Mouse (Mus musculus) liver, embryonic 14.5 days (tissue): ENCODE measurements around the gene Iqcc. TPM values are rescaled to one million over a fixed set of nuclear protein-coding genes. Genes with fewer than 3 reads are reported as not detected.
A peak's percentile ranks its signal among the peaks of the same experiment; 100 is the strongest.

ENCODE experiments used
- ATAC-seq: fragments of 200-750 bp; cut with Nextera tagmentation; 2 replicates; pipeline ENCODE4 v1.8.0; 2017; ENCODE audit warnings: moderate number of reproducible peaks, mild to moderate bottlenecking, moderate library complexity; ENCODE audit not compliant: insufficient read depth
- DNase-seq, 3 experiments: peaks; one replicate each; pipeline ENCODE4 v3.0.0-alpha.2; 2012 to 2013; ENCODE audit warnings: low read depth in 3 of 3, low spot score in 3 of 3
- H3K27ac ChIP-seq: fragments of 300-500 bp; sonication (generic); 2 replicates; pipeline ENCODE4 v1.5.1; 2014; ENCODE audit warnings: moderate library complexity, mild to moderate bottlenecking, control low read depth, inconsistent platforms
- H3K27me3 ChIP-seq: fragments of 300-500 bp; sonication (generic); 2 replicates; pipeline ENCODE4 v1.6.1; 2014; ENCODE audit warnings: mild to moderate bottlenecking, low read length, moderate library complexity; ENCODE audit not compliant: control insufficient read depth, insufficient read depth
- H3K36me3 ChIP-seq: fragments of 300-500 bp; sonication (generic); replicated peaks from 2 replicates; pipeline ENCODE4 v1.6.1; 2014; ENCODE audit warnings: low read depth; ENCODE audit not compliant: control insufficient read depth, insufficient read depth
- H3K4me1 ChIP-seq, 2 experiments: fragments of 200-500 bp in 1 of 2; fragments of 300-500 bp in 1 of 2; sonication (generic) in 1 of 2; replicated peaks; 2 replicates each; pipeline ENCODE4 v1.6.1; 2012 to 2014; ENCODE audit warnings: antibody characterized with exemption in 1 of 2, inconsistent platforms in 1 of 2, low read length in 1 of 2; ENCODE audit not compliant: control insufficient read depth in 2 of 2, insufficient read depth in 2 of 2
- H3K4me2 ChIP-seq: fragments of 300-500 bp; sonication (generic); 2 replicates; pipeline ENCODE4 v1.6.1; 2014; ENCODE audit warnings: low read depth, mild to moderate bottlenecking, control low read depth, moderate library complexity
- H3K4me3 ChIP-seq, 2 experiments: fragments of 200-500 bp in 1 of 2; fragments of 300-500 bp in 1 of 2; sonication (generic) in 1 of 2; 2 replicates each; pipeline ENCODE4 v1.5.1; 2012 to 2014; ENCODE audit warnings: low read depth in 2 of 2, low read length in 2 of 2, mild to moderate bottlenecking in 2 of 2, control low read depth in 1 of 2, inconsistent platforms in 1 of 2, moderate library complexity in 1 of 2; ENCODE audit not compliant: insufficient read depth in 1 of 2
- H3K9ac ChIP-seq: fragments of 300-500 bp; sonication (generic); replicated peaks from 2 replicates; pipeline ENCODE4 v1.6.1; 2014; ENCODE audit warnings: mild to moderate bottlenecking, control low read depth, moderate library complexity
- H3K9me3 ChIP-seq: fragments of 300-500 bp; sonication (generic); 2 replicates; pipeline ENCODE4 v1.6.1; 2016; ENCODE audit warnings: low read length, mixed read lengths; ENCODE audit not compliant: control insufficient read depth
- CTCF ChIP-seq: IDR thresholded peaks from 2 replicates; pipeline ENCODE4 v1.5.1; 2016; ENCODE audit warnings: antibody characterized with exemption, low read depth, control low read depth
- EP300 ChIP-seq: IDR thresholded peaks from 2 replicates; pipeline ENCODE4 v1.6.1; 2016; ENCODE audit warnings: antibody characterized with exemption, low read depth
- WGBS: fragments of 180-500 bp; shearing (Covaris S2); extraction: QIAGEN DNeasy Blood & Tissue Kit; methylation state at CpG from one replicate; pipeline ENCODE4 v1.1.7; 2014; ENCODE audit not compliant: insufficient replicate concordance; 5-methylcytosine and 5-hydroxymethylcytosine counted together
- polyA plus RNA-seq, 2 experiments: library from polyadenylated mRNA; depleted of rRNA in 1 of 2; stranded (reverse) in 1 of 2; unstranded in 1 of 2; fragments of >200 nt; fragmentation: Nextera tagmentation in 1 of 2; extraction: Ambion mirVana in 1 of 2; gene quantifications; 2 replicates each; pipeline versions ENCODE4 v1.2.1 to v1.2.3; 2012 to 2014

Iqcc gene
- polyA plus RNA-seq, 2 experiments, result 7.0 to 8.8 TPM

- 84% methylated on average over 15 of the region's 15 CpGs for WGBS
- H3K27me3 ChIP-seq, result no peaks in the 10 kb centered on the region
- peaks cover 10 to 18% of the 10 kb centered on the region in 2 experiments for H3K4me1 ChIP-seq
- no peak for ATAC-seq
- H3K27ac ChIP-seq, result no peak overlapping the region
- H3K4me2 ChIP-seq, result peak overlapping the region; percentile 85
- no peaks in the 10 kb centered on the region for H3K9me3 ChIP-seq
- peak overlapping the region; percentile 74 for H3K9ac ChIP-seq
- DNase-seq, result no peak
- peak overlapping the region in 1 of 2 experiments; percentile 57; a peak in 3 of 4 replicates for H3K4me3 ChIP-seq
- TF ChIP-seq CTCF (no peak), EP300 (no peak)
- peaks cover 40% of the 10 kb centered on the region for H3K36me3 ChIP-seq
Observed at GRCm38 (mm10) chr4:129639221-129639620, 20.3 kb upstream of the Iqcc start.

DNA sequence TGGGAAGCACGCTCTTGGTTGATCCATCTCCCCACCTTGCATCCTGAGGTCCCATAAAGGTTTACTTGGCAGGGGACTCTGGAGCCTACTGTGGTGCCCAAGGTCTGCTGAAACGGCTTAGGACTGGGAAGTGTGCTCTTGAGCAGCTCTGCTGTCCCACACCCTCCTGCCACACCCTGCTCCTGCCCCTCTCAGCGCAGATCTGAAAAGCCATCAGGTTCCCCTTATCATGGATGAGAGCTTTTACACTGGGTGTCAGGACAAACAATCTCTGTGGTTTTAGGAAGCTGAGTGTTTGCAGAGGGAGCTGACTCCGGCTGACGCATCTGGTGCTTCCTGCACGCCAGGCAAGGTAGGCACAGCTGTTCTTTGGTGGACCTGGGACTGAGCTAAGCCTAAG lies 15.0 kb upstream of the Iqcc start:
- ATAC-seq, result peak; percentile 79
- H3K4me2 ChIP-seq, result peak overlapping the region; percentile 40

GRCm38 (mm10) chr4:129631867-129632266 lies 13.0 kb upstream of the Iqcc start:
- no peak overlapping the region for H3K9ac ChIP-seq
- H3K27me3 ChIP-seq, result no peaks in the 10 kb centered on the region
- H3K4me1 ChIP-seq, result peaks cover 7 to 14% of the 10 kb centered on the region in 2 experiments
- TF ChIP-seq EP300 (no peak), CTCF (no peak)
- ATAC-seq (no peak), DNase-seq (no peak)
- no peak overlapping the region for H3K4me2 ChIP-seq
- no peak overlapping the region for H3K4me3 ChIP-seq
- H3K36me3 ChIP-seq, result peaks cover 90% of the 10 kb centered on the region
- H3K27ac ChIP-seq, result no peak overlapping the region
- H3K9me3 ChIP-seq, result no peaks in the 10 kb centered on the region
- 85% methylated on average over 12 of the region's 12 CpGs for whole genome bisulfite sequencing

More for the DNA sequence above, 15.0 kb upstream of the Iqcc start:
- Histone ChIP-seq H3K27me3 (no peaks in the 10 kb centered on the region), H3K36me3 (peaks cover 88% of the 10 kb centered on the region), H3K4me3 (no peak overlapping the region), H3K27ac (no peak overlapping the region), H3K4me1 (peaks cover 7 to 14% of the 10 kb centered on the region in 2 experiments), H3K9me3 (no peaks in the 10 kb centered on the region), H3K9ac (peak overlapping the region; percentile 9; the same call in 1 of the 2 replicates)
- TF ChIP-seq EP300, result 0 out of 2 replicates have a peak, but pooled peaks have one; percentile 15
- TF ChIP-seq CTCF, result no peak
- no peak for DNase-seq
- WGBS, result 34% methylated on average over 6 of the region's 6 CpGs

GRCm38 (mm10) chr4:129630944-129631343 lies 12.0 kb upstream of the Iqcc start:
- Histone ChIP-seq H3K4me2 (no peak overlapping the region), H3K27ac (no peak overlapping the region), H3K27me3 (no peaks in the 10 kb centered on the region), H3K9me3 (no peaks in the 10 kb centered on the region), H3K4me3 (no peak overlapping the region), H3K9ac (no peak overlapping the region), H3K4me1 (peaks cover 7 to 14% of the 10 kb centered on the region in 2 experiments), H3K36me3 (peaks cover 84% of the 10 kb centered on the region)
- no peak for TF ChIP-seq CTCF
- no peak for TF ChIP-seq EP300
- DNase-seq (no peak), ATAC-seq (no peak)
- WGBS, result 82% methylated on average over 4 of the region's 4 CpGs

GRCm38 (mm10) chr4:129626035-129626434 lies 7.1 kb upstream of the Iqcc start:
- no peak for ATAC-seq
- H3K9ac ChIP-seq, result no peak overlapping the region
- no peak for DNase-seq
- H3K27me3 ChIP-seq, result no peaks in the 10 kb centered on the region
- H3K36me3 ChIP-seq, result peaks cover 44% of the 10 kb centered on the region
- 65% methylated on average over 6 of the region's 6 CpGs for WGBS
- TF ChIP-seq EP300 (no peak), CTCF (no peak)
- no peak overlapping the region for H3K27ac ChIP-seq
- peaks cover 20 to 22% of the 10 kb centered on the region in 2 experiments for H3K4me1 ChIP-seq
- H3K9me3 ChIP-seq, result no peaks in the 10 kb centered on the region
- H3K4me2 ChIP-seq, result no peak overlapping the region
- no peak overlapping the region for H3K4me3 ChIP-seq
